Mouse (Mus musculus) ES-Bruce4 (cell line): ENCODE data around the gene Wwtr1.

Experiments used
- CTCF ChIP-seq: IDR thresholded peaks from one replicate; pipeline ENCODE4 v1.8.1; 2011; ENCODE audit warnings: low read depth, low read length
- EP300 ChIP-seq: IDR thresholded peaks from 2 replicates; pipeline ENCODE4 v1.6.1; 2011; ENCODE audit warnings: low read depth, low read length; ENCODE audit not compliant: insufficient read depth
- POLR2A ChIP-seq: IDR thresholded peaks from one replicate; pipeline ENCODE4 v1.8.1; 2011; ENCODE audit warnings: low read length; ENCODE audit not compliant: insufficient read depth

- no peak for TF ChIP-seq CTCF
- TF ChIP-seq POLR2A = no peak
- no peak for TF ChIP-seq EP300
Measured at GRCm38 (mm10) chr3:57603891-57604617, 28.3 kb upstream of the Wwtr1 start.
